Mouse (Mus musculus): ENCODE measurements around the gene Rnpc3.
A peak's percentile ranks its signal among the peaks of the same experiment; 100 is the strongest.

The Rnpc3 gene

DNA sequence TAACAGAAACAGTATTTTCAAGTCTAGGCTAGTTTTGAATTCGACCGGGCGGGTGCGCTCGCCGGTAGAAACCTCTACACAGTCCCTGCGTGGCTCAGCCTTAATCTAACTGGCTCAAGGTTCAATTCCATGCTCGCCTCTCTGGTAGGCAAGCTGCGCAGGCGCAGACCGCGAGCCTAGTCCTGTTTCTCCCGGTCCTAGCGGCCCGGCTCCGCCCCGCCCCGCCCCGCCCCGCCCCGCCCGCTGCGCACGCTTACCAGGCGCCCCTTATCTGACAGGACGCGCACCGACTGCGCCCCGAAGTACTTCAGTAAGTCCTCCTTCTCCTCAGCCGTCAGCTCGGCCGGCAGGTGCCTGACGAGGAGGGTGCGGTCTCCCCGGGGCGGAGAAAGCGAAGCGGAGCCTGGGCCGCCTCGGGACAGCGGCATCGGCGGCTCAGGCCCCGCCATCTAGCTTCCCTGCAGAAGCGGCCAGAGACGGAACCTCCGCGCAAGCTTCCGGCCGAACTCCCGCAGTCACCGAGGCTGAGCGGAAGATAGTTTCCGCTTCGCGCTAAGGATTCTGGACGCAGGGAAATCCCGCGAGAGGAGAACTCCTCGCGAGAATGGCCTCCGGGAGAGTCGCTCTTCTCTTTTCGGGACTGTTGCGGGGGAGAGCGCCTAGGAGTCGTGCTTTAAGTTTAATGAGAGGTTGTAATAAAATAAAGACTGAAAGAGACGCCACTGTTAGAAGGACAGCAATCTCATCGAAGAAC is at the start of gene Rnpc3:
TSS of gene Rnpc3 (minus strand) at position 544 of the 754 bp plus-strand sequence.
- peak; percentile 98 for DNase-seq (ENCODE audit: low read depth, low spot score)

GRCm38 (mm10) chr3:113656940-113657339 is 27.0 kb upstream of the Rnpc3 start:
- DNase-seq (ENCODE audit: low read depth, low spot score) = peak; percentile 64

DNA sequence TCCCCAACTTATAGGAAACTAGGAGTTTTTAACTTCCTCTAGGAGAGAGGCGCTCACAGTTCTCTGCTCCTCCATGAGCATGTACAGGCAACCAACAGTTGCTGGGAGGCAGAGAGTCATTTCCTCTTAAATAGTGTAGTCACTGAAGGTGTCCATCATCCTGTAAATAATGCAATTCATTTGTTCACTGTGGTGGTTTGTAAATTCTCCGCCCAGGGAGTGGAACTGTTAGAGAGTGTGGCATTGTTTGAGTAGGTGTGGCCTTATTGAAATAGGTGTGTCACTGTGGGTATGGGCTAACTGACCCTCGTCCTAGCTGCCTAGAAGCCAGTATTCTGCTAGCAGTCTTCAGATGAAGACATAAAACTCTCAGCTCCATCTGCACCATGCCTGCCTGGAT is 24.4 kb upstream of the Rnpc3 start:
- DNase-seq (ENCODE audit: low read depth, low spot score) = peak; percentile 74

DNA sequence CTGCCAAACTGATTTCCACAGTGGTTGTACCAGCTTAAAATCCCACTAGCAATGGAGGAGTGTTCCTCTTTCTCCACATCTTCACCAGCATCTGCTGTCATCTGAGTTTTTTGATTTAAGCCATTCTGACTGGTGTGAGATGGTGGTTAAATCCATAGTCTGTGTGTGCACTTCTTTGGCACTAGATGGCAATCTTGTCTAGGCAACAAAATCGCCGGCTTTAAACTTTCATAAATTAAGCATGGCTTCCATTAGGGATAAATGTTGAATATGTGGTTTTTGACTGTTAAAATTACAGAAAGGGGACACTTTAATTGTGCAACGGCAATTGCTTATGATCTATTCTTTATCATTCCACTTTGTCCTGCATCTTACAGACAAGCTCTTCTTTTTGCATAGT is 21.4 kb upstream of the Rnpc3 start:
- DNase-seq (ENCODE audit: low read depth, low spot score) = peak; percentile 18

GRCm38 (mm10) chr3:113639545-113639944 is 9.6 kb upstream of the Rnpc3 start:
- DNase-seq (ENCODE audit: low read depth, low spot score) = no peak

- no peak for DNase-seq (ENCODE audit: low read depth, low spot score)
Measured at GRCm38 (mm10) chr3:113634220-113634619, 4.3 kb upstream of the Rnpc3 start.

- no peak for DNase-seq (ENCODE audit: low read depth, low spot score)
Measured at GRCm38 (mm10) chr3:113631611-113632010, 1.7 kb upstream of the Rnpc3 start.

- DNase-seq (ENCODE audit: low read depth, low spot score) = peak; percentile 52
Measured at GRCm38 (mm10) chr3:113630564-113630963, 615 bp upstream of the Rnpc3 start.

- no peak for DNase-seq (ENCODE audit: low read depth, low spot score)
Measured at GRCm38 (mm10) chr3:113606599-113606998, 23.4 kb downstream of the Rnpc3 start, which contains the start of gene Amy1. Gene Amy1 (minus strand): TSS chr3:113606699.

DNA sequence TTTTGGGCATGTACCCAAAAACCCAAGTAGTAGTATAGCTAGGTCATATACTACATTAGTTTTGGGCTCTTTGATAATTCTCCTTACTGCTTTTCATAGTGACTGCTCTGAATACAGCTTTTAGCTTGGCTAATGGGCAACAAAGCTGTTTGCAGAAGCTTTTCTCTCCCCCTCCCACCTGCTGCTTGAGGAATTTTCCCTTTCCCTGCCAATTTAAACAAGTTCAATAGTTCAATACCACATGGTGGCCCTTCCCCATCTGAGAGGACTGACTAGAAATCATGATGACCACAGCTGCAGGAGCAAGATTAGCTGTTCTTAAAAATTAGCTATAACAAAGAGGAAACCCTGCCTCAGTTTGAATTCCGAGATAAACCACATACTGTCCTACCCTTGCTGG is 39.1 kb downstream of the Rnpc3 start:
- no peak for DNase-seq (ENCODE audit: low read depth, low spot score)

DNA sequence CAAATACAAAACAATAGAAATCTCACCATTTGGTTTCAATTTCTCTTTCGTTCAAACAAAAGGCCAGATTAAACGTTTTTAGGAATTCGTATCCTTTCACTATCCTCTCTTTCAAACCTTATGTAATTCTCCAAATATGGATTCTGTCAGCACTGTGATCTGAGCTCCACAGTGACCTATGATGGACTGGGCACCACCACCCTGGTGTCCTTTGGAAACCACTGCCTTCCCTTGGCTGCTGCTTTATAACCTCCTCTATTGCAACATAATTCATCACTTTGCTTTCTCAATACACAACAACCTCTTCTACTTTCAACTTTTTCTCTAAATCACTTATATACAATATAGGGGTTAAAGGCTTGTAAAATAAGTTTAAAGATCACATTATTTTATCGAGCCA is 55.4 kb downstream of the Rnpc3 start:
- no peak for DNase-seq (ENCODE audit: low read depth, low spot score)

GRCm38 (mm10) chr3:113574138-113574537 is 55.8 kb downstream of the Rnpc3 start:
- DNase-seq (ENCODE audit: low read depth, low spot score) = no peak

DNA sequence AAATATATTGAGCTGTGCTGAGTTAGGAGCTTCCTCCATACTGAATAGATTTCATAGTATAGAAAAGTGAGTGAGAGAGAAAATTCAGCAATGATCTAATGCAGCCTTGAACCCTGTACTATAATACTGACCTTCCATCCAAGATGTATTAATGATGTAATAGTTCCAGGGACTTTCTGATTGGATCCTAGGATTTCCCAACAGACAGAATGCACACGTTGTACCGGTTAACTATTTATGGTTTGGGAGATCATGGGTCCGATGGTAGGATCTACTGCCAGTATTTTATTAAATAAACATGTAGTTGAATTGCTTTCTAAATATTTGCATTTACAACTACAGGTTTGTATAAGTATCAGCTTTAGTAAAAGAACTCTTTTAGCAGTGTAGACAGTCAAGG is 57.8 kb downstream of the Rnpc3 start:
- no peak for DNase-seq (ENCODE audit: low read depth, low spot score)

Data from ZHBTc4 (cell line).